Mouse (Mus musculus): ENCODE measurements at regions not wholly inside any gene's neighbourhood (a gene's known extent, or its start where the extent isn't known, plus 50 kb on each side); places are given as distances from the start of the nearest gene placed in this dataset.

DNA sequence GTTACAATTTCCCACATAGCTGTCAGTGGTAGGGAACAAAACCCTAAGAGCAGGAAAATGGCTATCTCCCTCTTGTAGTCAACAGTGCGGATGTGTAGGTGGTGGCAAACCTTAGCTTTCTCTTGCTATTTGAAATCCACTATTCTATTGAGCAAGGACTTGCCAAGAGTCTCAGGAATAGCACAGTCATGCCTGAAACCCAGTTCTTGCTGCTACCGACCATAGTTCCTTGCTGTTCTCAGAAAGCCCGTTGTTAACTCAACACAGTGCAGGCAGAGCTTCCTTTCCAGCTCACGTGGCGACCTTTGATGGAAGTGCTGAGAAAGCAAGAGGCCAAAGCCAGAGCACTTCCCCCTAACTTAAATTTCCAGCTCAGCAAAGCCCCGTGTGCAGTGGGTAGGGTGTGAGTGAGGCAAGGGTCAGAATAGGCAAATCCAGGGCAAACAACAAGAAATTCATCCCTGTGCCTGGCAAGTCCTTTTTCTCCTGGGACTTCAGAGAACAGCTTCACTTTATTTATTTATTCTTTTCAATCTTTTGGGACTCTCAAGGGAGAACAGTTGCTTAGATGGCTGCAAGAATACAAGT, 131.9 kb downstream of the Snx18 start:
- 70% methylated on average over 6 of the region's 6 CpGs for WGBS
- Histone ChIP-seq H3K27me3 (replicated peaks; ENCODE audit: control insufficient read depth, insufficient read depth, low read length) (no peaks in the 10 kb centered on the region), H3K36me3 (ENCODE audit: control insufficient read depth, insufficient read depth) (no peaks in the 10 kb centered on the region), H3K9ac (ENCODE audit: low read depth, low read length) (no peak overlapping the region), H3K27ac (ENCODE audit: low read depth, low read length) (no peak overlapping the region), H3K4me1 (replicated peaks; ENCODE audit: control insufficient read depth, insufficient read depth, low read length) (no peaks in the 10 kb centered on the region), H3K4me3 (ENCODE audit: low read depth, low read length) (no peak overlapping the region), H3K4me2 (replicated peaks; ENCODE audit: low read depth) (no peak overlapping the region), H3K9me3 (ENCODE audit: control insufficient read depth) (0 out of 2 replicates have a peak, but pooled peaks cover 5% of the 10 kb centered on the region)
- TF ChIP-seq CTCF (IDR thresholded peaks at IDR 0.05; ENCODE audit: low read depth), result no peak
- ATAC-seq, result no peak

DNA sequence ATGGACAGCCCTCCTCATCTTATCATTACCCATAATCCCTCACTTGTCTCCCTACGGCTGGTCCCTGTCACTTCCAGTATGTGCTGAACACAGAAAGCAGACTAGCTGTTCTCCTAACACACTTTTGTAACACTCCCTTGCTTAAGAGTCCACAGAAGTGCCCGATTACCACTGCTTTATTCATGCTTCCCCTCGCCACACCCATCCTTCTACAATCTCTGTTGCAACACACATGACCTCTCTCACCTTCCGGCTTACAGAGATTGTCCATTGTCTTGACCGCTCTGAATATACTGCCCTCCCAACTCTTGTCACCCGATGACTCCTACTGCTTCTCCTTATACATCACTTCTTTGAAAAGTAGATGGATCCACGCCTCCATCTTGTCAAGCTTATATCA, 132.9 kb downstream of the Snx18 start:
- H3K9me3 ChIP-seq (ENCODE audit: control insufficient read depth), result 0 out of 2 replicates have a peak, but pooled peaks cover 5% of the 10 kb centered on the region
- H3K4me2 ChIP-seq (replicated peaks; ENCODE audit: low read depth), result no peak overlapping the region
- no peaks in the 10 kb centered on the region for H3K27me3 ChIP-seq (replicated peaks; ENCODE audit: control insufficient read depth, insufficient read depth, low read length)
- H3K4me1 ChIP-seq (replicated peaks; ENCODE audit: control insufficient read depth, insufficient read depth, low read length), result no peaks in the 10 kb centered on the region
- H3K9ac ChIP-seq (ENCODE audit: low read depth, low read length), result no peak overlapping the region
- H3K27ac ChIP-seq (ENCODE audit: low read depth, low read length), result no peak overlapping the region
- no peak for ATAC-seq
- no peaks in the 10 kb centered on the region for H3K36me3 ChIP-seq (ENCODE audit: control insufficient read depth, insufficient read depth)
- TF ChIP-seq CTCF (IDR thresholded peaks at IDR 0.05; ENCODE audit: low read depth), result no peak
- WGBS, result 80% methylated on average over 7 of the region's 7 CpGs
- H3K4me3 ChIP-seq (ENCODE audit: low read depth, low read length), result no peak overlapping the region

DNA sequence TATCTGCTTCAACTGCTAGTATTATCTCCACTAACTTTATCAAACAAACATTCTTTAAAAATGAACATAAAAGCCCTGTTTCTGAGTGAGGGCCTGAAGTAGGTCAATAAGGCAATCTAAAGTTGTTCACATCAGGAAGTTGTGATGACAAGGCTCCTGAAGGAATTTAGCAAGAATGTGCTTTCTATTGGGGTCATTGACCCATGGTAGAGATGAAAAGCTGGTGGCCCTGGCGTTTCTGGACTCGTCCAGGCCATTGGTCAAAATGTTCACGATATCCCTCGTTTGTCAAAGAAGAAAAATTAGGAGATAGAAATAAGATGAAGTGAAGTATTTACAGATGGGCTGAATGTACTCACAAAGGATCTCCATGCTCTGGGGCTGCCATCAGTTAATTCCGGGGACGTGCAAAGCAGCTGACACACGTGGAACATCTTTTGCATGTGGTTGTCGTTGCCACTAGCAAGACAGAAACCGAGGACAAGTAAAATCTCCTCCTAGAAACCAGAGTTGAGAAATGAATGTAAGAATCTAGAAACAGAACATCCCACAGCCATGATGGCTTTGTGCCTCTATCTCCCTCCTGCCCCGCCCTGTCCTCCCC, 134.1 kb downstream of the Snx18 start:
- 55% methylated on average over 10 of the region's 10 CpGs for WGBS
- H3K9me3 ChIP-seq (ENCODE audit: control insufficient read depth), result 0 out of 2 replicates have a peak, but pooled peaks cover 5% of the 10 kb centered on the region
- no peak for TF ChIP-seq CTCF (IDR thresholded peaks at IDR 0.05; ENCODE audit: low read depth)

DNA sequence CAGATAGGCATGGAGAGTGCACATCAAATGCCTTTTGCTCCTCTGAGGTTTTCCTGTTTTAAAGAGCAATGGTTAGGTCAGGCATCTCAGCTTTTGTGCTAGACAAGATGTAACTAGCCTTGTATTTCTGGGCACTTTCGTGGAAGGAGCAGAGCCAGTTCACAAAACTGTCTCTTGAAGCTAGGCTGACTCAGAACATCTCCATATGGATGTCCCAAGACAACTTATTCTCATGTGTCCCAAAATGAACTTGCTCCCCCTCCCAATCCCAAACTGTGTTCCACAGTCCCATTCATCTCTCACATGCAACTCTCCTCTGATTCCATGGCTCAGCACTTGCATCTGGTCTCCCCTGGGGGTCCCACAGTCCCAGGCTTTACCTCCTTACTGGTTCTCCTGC, 135.5 kb downstream of the Snx18 start:
- Histone ChIP-seq H3K27ac (ENCODE audit: low read depth, low read length) (no peak overlapping the region), H3K27me3 (replicated peaks; ENCODE audit: control insufficient read depth, insufficient read depth, low read length) (no peaks in the 10 kb centered on the region), H3K9ac (ENCODE audit: low read depth, low read length) (no peak overlapping the region), H3K36me3 (ENCODE audit: control insufficient read depth, insufficient read depth) (no peaks in the 10 kb centered on the region), H3K4me2 (replicated peaks; ENCODE audit: low read depth) (no peak overlapping the region), H3K9me3 (ENCODE audit: control insufficient read depth) (no peaks in the 10 kb centered on the region), H3K4me3 (ENCODE audit: low read depth, low read length) (no peak overlapping the region), H3K4me1 (replicated peaks; ENCODE audit: control insufficient read depth, insufficient read depth, low read length) (no peaks in the 10 kb centered on the region)
- TF ChIP-seq CTCF (IDR thresholded peaks at IDR 0.05; ENCODE audit: low read depth), result no peak
- ATAC-seq, result no peak
- WGBS, result 82% methylated on average over 1 of the region's 1 CpGs

More for the DNA sequence above, 134.1 kb downstream of the Snx18 start:
- Histone ChIP-seq H3K27ac (ENCODE audit: low read depth, low read length) (no peak overlapping the region), H3K36me3 (ENCODE audit: control insufficient read depth, insufficient read depth) (no peaks in the 10 kb centered on the region), H3K27me3 (replicated peaks; ENCODE audit: control insufficient read depth, insufficient read depth, low read length) (no peaks in the 10 kb centered on the region), H3K4me2 (replicated peaks; ENCODE audit: low read depth) (no peak overlapping the region), H3K4me1 (replicated peaks; ENCODE audit: control insufficient read depth, insufficient read depth, low read length) (no peaks in the 10 kb centered on the region), H3K4me3 (ENCODE audit: low read depth, low read length) (no peak overlapping the region), H3K9ac (ENCODE audit: low read depth, low read length) (no peak overlapping the region)
- no peak for ATAC-seq

DNA sequence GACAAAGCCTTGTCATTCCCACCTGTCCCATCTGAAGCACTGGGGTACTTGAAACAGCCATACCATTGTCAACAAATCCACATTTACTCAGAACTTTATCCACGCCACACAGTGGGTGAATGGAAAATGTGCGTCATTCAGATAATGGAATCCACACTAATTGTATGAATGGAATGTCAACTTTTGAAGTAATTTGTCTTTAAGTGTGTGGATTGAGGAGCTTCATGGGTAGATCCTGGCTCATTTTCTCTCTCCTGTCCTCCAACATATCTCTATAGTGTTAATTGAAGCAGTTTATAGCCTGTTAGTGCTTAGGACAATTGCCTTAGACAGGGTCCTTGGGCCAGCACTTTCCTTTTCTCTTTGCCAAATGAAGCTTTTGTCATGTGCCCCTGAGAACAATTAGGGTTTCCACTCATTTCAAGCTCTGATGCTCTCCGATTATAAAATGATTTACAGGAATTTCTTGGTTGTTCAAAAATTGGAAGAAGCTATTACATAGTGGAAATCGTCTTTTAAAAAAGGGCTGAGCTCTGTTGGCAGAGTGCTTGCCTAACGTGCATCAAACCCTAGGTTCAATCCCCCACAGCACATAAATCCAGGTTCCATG, 140.4 kb downstream of the Snx18 start:
- Histone ChIP-seq H3K27me3 (replicated peaks; ENCODE audit: control insufficient read depth, insufficient read depth, low read length) (no peaks in the 10 kb centered on the region), H3K36me3 (ENCODE audit: control insufficient read depth, insufficient read depth) (no peaks in the 10 kb centered on the region), H3K4me2 (replicated peaks; ENCODE audit: low read depth) (no peak overlapping the region), H3K27ac (ENCODE audit: low read depth, low read length) (no peak overlapping the region), H3K4me1 (replicated peaks; ENCODE audit: control insufficient read depth, insufficient read depth, low read length) (no peaks in the 10 kb centered on the region), H3K9ac (ENCODE audit: low read depth, low read length) (no peak overlapping the region), H3K4me3 (ENCODE audit: low read depth, low read length) (no peak overlapping the region), H3K9me3 (ENCODE audit: control insufficient read depth) (no peaks in the 10 kb centered on the region)
- 75% methylated on average over 5 of the region's 5 CpGs for WGBS
- TF ChIP-seq CTCF (IDR thresholded peaks at IDR 0.05; ENCODE audit: low read depth), result no peak
- ATAC-seq, result no peak

DNA sequence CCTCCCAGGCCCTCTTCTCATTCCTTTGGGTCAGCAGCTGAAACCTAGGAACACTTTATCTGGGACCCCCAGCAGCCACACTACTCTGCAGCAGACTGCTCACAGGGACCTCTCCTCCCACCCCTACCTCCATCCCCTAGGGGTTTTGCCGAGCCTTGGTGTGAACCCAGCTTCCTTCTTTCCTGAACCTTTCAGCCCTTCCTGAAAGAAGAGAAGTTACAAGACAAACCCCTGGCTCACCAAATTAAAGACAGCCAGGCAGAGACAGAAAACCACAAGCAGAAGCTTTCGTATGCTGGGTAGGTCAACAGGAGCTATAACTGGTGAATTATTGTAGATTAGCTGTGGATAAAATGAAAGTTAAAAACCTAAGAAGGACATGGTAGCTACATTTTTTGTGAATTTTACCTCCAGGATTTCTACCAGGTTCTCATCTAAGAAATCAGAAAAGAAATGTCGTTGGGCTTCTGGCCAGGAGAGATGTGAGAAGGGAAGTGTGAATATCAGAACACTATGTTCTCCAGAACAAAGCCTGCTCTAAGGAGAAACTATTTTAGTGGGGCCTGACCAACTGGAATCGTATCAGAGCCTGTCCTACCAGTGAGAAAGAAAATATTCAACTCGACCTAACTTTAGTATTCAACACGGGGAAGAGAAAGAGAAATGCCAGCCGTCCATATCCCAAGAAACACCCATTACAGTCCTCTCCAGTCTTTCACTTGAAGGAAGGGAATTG, 147.4 kb downstream of the Snx18 start:
- Histone ChIP-seq H3K4me1 (replicated peaks; ENCODE audit: control insufficient read depth, insufficient read depth, low read length) (no peaks in the 10 kb centered on the region), H3K4me3 (ENCODE audit: low read depth, low read length) (no peak overlapping the region), H3K4me2 (replicated peaks; ENCODE audit: low read depth) (no peak overlapping the region), H3K9ac (ENCODE audit: low read depth, low read length) (no peak overlapping the region), H3K36me3 (ENCODE audit: control insufficient read depth, insufficient read depth) (no peaks in the 10 kb centered on the region), H3K9me3 (ENCODE audit: control insufficient read depth) (no peaks in the 10 kb centered on the region), H3K27me3 (replicated peaks; ENCODE audit: control insufficient read depth, insufficient read depth, low read length) (no peaks in the 10 kb centered on the region), H3K27ac (ENCODE audit: low read depth, low read length) (no peak overlapping the region)
- no peak for TF ChIP-seq CTCF (IDR thresholded peaks at IDR 0.05; ENCODE audit: low read depth)
- ATAC-seq, result no peak
- WGBS, result 68% methylated on average over 7 of the region's 7 CpGs
